Mouse (Mus musculus) lung, postnatal 0 days (tissue): ENCODE data around the gene Snrnp48. TPM values are rescaled to one million over a fixed set of nuclear protein-coding genes. Genes with fewer than 3 reads are reported as not detected.

Source experiments
- ATAC-seq: fragments of 200-750 bp; cut with Nextera tagmentation; 2 replicates; pipeline ENCODE4 v1.8.0; 2017; ENCODE audit warnings: moderate library complexity
- DNase-seq: peaks from one replicate; pipeline ENCODE4 v3.0.0-alpha.2; 2016; ENCODE audit warnings: low spot score
- H3K27ac ChIP-seq: fragments of 300-500 bp; sonication (generic); 2 replicates; pipeline ENCODE4 v1.5.1; 2014; ENCODE audit warnings: antibody characterized with exemption, mild to moderate bottlenecking, low read length, mixed read lengths
- H3K27me3 ChIP-seq: fragments of 300-500 bp; sonication (generic); replicated peaks from 2 replicates; pipeline ENCODE4 v1.6.1; 2014; ENCODE audit warnings: low read length, mixed read lengths; ENCODE audit not compliant: insufficient read depth
- H3K36me3 ChIP-seq: fragments of 300-500 bp; sonication (generic); 2 replicates; pipeline ENCODE4 v1.6.1; 2014; ENCODE audit warnings: low read length, mixed read lengths; ENCODE audit not compliant: insufficient read depth
- H3K4me1 ChIP-seq: fragments of 300-500 bp; sonication (generic); 2 replicates; pipeline ENCODE4 v1.6.1; 2014; ENCODE audit warnings: antibody characterized with exemption, low read depth, low read length, mixed read lengths; ENCODE audit not compliant: insufficient read depth
- H3K4me2 ChIP-seq: fragments of 300-500 bp; sonication (generic); replicated peaks from 2 replicates; pipeline ENCODE4 v1.6.1; 2014; ENCODE audit warnings: low read depth, mild to moderate bottlenecking, low read length, moderate library complexity, mixed read lengths
- H3K4me3 ChIP-seq: fragments of 300-500 bp; sonication (generic); 2 replicates; pipeline ENCODE4 v1.5.1; 2014; ENCODE audit warnings: low read depth, low read length
- H3K9ac ChIP-seq: fragments of 300-500 bp; sonication (generic); replicated peaks from 2 replicates; pipeline ENCODE4 v1.6.1; 2014; ENCODE audit warnings: low read depth, mild to moderate bottlenecking
- H3K9me3 ChIP-seq: fragments of 300-500 bp; sonication (generic); 2 replicates; pipeline ENCODE4 v1.6.1; 2016; ENCODE audit warnings: low read length, mixed read lengths
- CTCF ChIP-seq: IDR thresholded peaks from 2 replicates; pipeline ENCODE4 v1.5.1; 2016; ENCODE audit warnings: antibody characterized with exemption, mild to moderate bottlenecking
- EP300 ChIP-seq: IDR thresholded peaks from 2 replicates; pipeline ENCODE4 v1.6.1; 2016; ENCODE audit warnings: antibody characterized with exemption, mild to moderate bottlenecking, control low read depth
- WGBS: fragments of 180-500 bp; shearing (Covaris S2); extraction: QIAGEN DNeasy Blood & Tissue Kit; methylation state at CpG from one replicate; pipeline ENCODE4 v1.1.7; 2014; 5-methylcytosine and 5-hydroxymethylcytosine counted together
- polyA plus RNA-seq: library from polyadenylated mRNA; unstranded; fragments of >200 nt; fragmentation: Nextera tagmentation; extraction: Ambion mirVana; gene quantifications from 2 replicates; pipeline ENCODE4 v1.2.1, GENCODE M21; 2015

Gene Snrnp48
- polyA plus RNA-seq, 1 experiment from 2014 or later = 24.0 TPM

DNA sequence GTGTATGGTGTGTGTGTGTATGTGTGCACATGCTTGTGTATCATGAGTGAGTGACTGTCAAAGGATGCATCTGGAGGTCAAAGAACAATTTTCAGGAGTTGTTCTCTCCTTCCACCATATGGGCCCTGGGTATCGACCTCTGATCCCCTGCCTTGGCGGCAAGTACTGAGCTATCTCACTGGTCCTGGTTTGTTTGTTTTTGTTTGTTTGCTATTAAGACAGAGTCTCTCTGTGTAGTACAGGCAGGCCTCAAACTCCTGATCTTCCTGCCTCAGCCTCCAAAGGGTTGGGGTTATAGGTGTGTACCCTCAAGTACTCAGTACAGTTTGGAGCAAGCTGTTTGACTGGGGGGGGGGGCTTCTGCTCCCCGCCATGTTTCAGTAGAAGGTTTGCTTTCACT, 37.7 kb upstream of the Snrnp48 start:
- DNase-seq = no peak
- 82% methylated on average over 3 of the region's 3 CpGs for WGBS
- TF ChIP-seq EP300 (no peak), CTCF (no peak)
- Histone ChIP-seq H3K9me3 (no peaks in the 10 kb centered on the region), H3K36me3 (no peaks in the 10 kb centered on the region), H3K4me3 (no peak overlapping the region), H3K4me2 (no peak overlapping the region), H3K4me1 (no peaks in the 10 kb centered on the region), H3K27me3 (no peaks in the 10 kb centered on the region), H3K9ac (no peak overlapping the region), H3K27ac (no peak overlapping the region)
- no peak for ATAC-seq

GRCm38 (mm10) chr13:38170707-38171144, 34.0 kb upstream of the Snrnp48 start:
- Histone ChIP-seq H3K36me3 (no peaks in the 10 kb centered on the region), H3K27me3 (no peaks in the 10 kb centered on the region), H3K27ac (peak overlapping the region; percentile 38; the same call in 1 of the 2 replicates), H3K4me2 (no peak overlapping the region), H3K4me3 (no peak overlapping the region), H3K4me1 (no peaks in the 10 kb centered on the region), H3K9ac (no peak overlapping the region), H3K9me3 (no peaks in the 10 kb centered on the region)
- TF ChIP-seq CTCF (no peak), EP300 (no peak)
- DNase-seq = peak; percentile 72
- WGBS = 3% methylated on average over 4 of the region's 4 CpGs
- peak; percentile 93 for ATAC-seq

DNA sequence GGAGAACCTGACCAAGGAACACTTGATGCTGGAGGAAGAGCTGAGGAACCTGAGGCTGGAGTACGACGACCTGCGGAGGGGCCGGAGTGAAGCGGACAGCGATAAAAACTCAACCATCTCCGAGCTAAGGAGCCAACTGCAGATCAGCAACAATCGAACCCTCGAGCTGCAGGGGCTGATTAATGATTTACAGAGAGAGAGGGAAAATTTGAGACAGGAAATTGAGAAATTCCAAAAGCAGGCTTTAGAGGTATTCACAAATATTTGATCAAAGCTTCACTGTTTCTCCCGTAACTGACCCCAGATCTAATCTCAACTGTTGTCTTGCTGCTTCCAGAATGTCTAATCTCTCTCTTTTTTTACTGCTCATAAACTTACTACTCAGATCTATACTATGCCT, 11.3 kb upstream of the Snrnp48 start:
- ATAC-seq (no peak), DNase-seq (no peak)

GRCm38 (mm10) chr13:38201413-38201812, 3.3 kb upstream of the Snrnp48 start:
- Histone ChIP-seq H3K27me3 (no peaks in the 10 kb centered on the region), H3K27ac (no peak overlapping the region), H3K9me3 (0 out of 2 replicates have a peak, but pooled peaks cover 6% of the 10 kb centered on the region), H3K4me1 (peaks cover 6% of the 10 kb centered on the region; the same call in 1 of the 2 replicates), H3K4me3 (no peak overlapping the region), H3K4me2 (no peak overlapping the region), H3K36me3 (peaks cover 6% of the 10 kb centered on the region; the same call in 1 of the 2 replicates), H3K9ac (no peak overlapping the region)
- no peak for DNase-seq
- 58% methylated on average over 6 of the region's 6 CpGs for WGBS
- ATAC-seq = no peak
- TF ChIP-seq CTCF (no peak), EP300 (no peak)

More for the DNA sequence above, 11.3 kb upstream of the Snrnp48 start:
- Histone ChIP-seq H3K4me3 (no peak overlapping the region), H3K9me3 (peaks cover 14% of the 10 kb centered on the region; the same call in 1 of the 2 replicates), H3K4me1 (no peaks in the 10 kb centered on the region), H3K9ac (no peak overlapping the region), H3K4me2 (no peak overlapping the region), H3K27me3 (no peaks in the 10 kb centered on the region), H3K36me3 (peaks cover 17% of the 10 kb centered on the region), H3K27ac (no peak overlapping the region)
- WGBS = 54% methylated on average over 10 of the region's 10 CpGs
- TF ChIP-seq EP300 (no peak), CTCF (no peak)

- H3K4me2 ChIP-seq = peak overlapping the region; percentile 76; the same call in 1 of the 2 replicates
- no peak for TF ChIP-seq EP300
- TF ChIP-seq CTCF = no peak
- no peaks in the 10 kb centered on the region for H3K36me3 ChIP-seq
- no peak overlapping the region for H3K27ac ChIP-seq
- H3K27me3 ChIP-seq = no peaks in the 10 kb centered on the region
- H3K4me1 ChIP-seq = peaks cover 6% of the 10 kb centered on the region; the same call in 1 of the 2 replicates
- H3K9me3 ChIP-seq = no peaks in the 10 kb centered on the region
- no peak overlapping the region for H3K9ac ChIP-seq
- ATAC-seq (no peak), DNase-seq (no peak)
- WGBS = 50% methylated on average over 2 of the region's 4 CpGs
- peak overlapping the region; percentile 81; the same call in 1 of the 2 replicates for H3K4me3 ChIP-seq
These were observed 567 bp upstream of the Snrnp48 start for GRCm38 (mm10) chr13:38204171-38204570.

- no peaks in the 10 kb centered on the region for H3K27me3 ChIP-seq
- H3K4me1 ChIP-seq = peaks cover 2% of the 10 kb centered on the region; the same call in 1 of the 2 replicates
- WGBS = 93% methylated on average over 5 of the region's 5 CpGs
- no peaks in the 10 kb centered on the region for H3K9me3 ChIP-seq
- ATAC-seq (no peak), DNase-seq (no peak)
- no peak overlapping the region for H3K27ac ChIP-seq
- H3K36me3 ChIP-seq = peaks cover 15% of the 10 kb centered on the region; the same call in 1 of the 2 replicates
- no peak overlapping the region for H3K4me2 ChIP-seq
- H3K9ac ChIP-seq = no peak overlapping the region
- no peak overlapping the region for H3K4me3 ChIP-seq
- TF ChIP-seq EP300 (no peak), CTCF (no peak)
These were observed 6.4 kb downstream of the Snrnp48 start for GRCm38 (mm10) chr13:38211122-38211521.

DNA sequence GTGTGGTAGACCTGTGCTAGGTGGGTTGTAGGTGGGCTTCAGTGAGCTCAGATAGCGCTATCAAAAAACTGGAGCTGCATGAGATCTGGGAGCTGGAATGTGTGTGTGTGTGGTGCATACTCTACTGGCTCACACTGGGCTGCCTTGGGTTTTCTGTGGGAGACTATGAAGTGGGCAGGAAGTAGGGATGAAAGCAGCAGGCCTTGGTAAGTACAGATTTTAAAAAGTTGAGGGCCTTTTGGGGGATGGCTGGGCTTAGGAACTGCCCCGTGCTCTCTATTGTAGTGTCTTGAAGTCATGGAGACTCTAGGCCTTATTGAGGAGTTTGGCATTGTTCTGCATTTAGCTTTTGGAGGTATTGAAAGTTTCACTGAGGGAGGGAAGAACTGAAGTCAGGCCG, 13.9 kb downstream of the Snrnp48 start:
- TF ChIP-seq EP300 (no peak), CTCF (no peak)
- 97% methylated on average over 3 of the region's 3 CpGs for WGBS
- ATAC-seq = no peak
- H3K4me2 ChIP-seq = no peak overlapping the region
- DNase-seq = no peak
- H3K9me3 ChIP-seq = no peaks in the 10 kb centered on the region
- no peak overlapping the region for H3K9ac ChIP-seq
- H3K27me3 ChIP-seq = no peaks in the 10 kb centered on the region
- H3K4me1 ChIP-seq = no peaks in the 10 kb centered on the region
- no peak overlapping the region for H3K27ac ChIP-seq
- no peak overlapping the region for H3K4me3 ChIP-seq
- peaks cover 40% of the 10 kb centered on the region for H3K36me3 ChIP-seq
